In the genomic region with DNA sequence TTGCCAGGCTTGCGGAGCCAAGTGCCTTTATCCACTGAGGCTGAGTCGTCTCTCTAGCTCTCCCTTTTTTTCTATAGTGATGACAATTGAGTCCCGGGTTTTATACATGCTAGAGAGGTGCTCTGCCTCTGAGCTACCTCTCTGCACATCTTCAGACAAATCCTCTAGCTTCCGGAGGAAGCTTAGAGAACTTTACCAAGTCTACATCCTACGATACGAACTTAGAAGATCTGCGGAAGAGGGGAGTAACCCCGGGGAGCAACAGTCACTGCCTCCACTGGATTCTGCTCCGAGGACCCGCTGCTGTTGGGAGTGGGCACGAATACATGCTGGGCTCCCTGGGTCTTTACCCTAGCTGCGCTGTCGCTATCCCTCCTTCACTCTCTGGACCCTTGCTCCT, we compare ENCODE assay signal across 16 mouse cellular contexts. TPM values are rescaled to one million over a fixed set of nuclear protein-coding genes. Genes with fewer than 3 reads are reported as not detected.
DNase-seq lines count a peak whose midpoint lies in the region; ATAC-seq lines count a peak whose summit lies in the region.
"Had no signal": no experiment of that assay in that cellular context is flagged by ENCODE, and none has a peak within 500 bp of the region (broad histone marks: within the 10 kb centered on the region; RNA-seq: fewer than 3 reads in every experiment).

No protein-coding gene starts in this region.

- H3K27ac ChIP-seq in heart, embryonic 13.5 days (replicated peaks) = no peak overlapping the region
- H3K27ac ChIP-seq in midbrain, embryonic 10.5 days (replicated peaks) = no peak overlapping the region
- H3K27ac ChIP-seq in midbrain, embryonic 15.5 days = no peak overlapping the region
- H3K27ac ChIP-seq in liver, embryonic 15.5 days (replicated peaks) = no peak overlapping the region

- H3K4me1 ChIP-seq in heart, embryonic 13.5 days = peaks cover 9% of the 10 kb centered on the region
- H3K4me1 ChIP-seq in midbrain, embryonic 10.5 days = peaks cover 10% of the 10 kb centered on the region
- H3K4me1 ChIP-seq in midbrain, embryonic 15.5 days = 0 out of 2 replicates have a peak, but pooled peaks cover 5% of the 10 kb centered on the region
- H3K4me1 ChIP-seq in liver, embryonic 15.5 days (replicated peaks) = 0 out of 2 replicates have a peak, but pooled peaks cover 12% of the 10 kb centered on the region

- peaks cover 53% of the 10 kb centered on the region for H3K27me3 ChIP-seq in heart, embryonic 13.5 days (replicated peaks)
- H3K27me3 ChIP-seq in midbrain, embryonic 10.5 days (ENCODE audit: low read depth, poor library complexity, severe bottlenecking) = peaks cover 58% of the 10 kb centered on the region
- H3K27me3 ChIP-seq in midbrain, embryonic 15.5 days (replicated peaks) = peaks cover 15% of the 10 kb centered on the region
- H3K27me3 ChIP-seq in liver, embryonic 15.5 days = peaks cover 32% of the 10 kb centered on the region

- DNase-seq in heart, adult 8-10 months (ENCODE audit: low spot score) = no peak
- no peak for DNase-seq in midbrain, embryonic 10.5 days (ENCODE audit: low spot score)
- DNase-seq in ZHBTc4 (ENCODE audit: low read depth, low spot score) = peak; percentile 31
- DNase-seq in ovary, postnatal 10 days (ENCODE audit: low spot score) = no peak
- DNase-seq in urinary bladder, postnatal 14 days (ENCODE audit: low spot score) = no peak
- DNase-seq: adrenal gland, postnatal 25 days; cerebellum, adult 9-11 months; embryo, embryonic 11 days; gastrocnemius, postnatal 10 days; kidney, postnatal 10 days had no signal

- WGBS in heart, embryonic 13.5 days = 20% methylated on average over 13 of the region's 13 CpGs
- WGBS in midbrain, embryonic 10.5 days = 16% methylated on average over 13 of the region's 13 CpGs
- 21% methylated on average over 13 of the region's 13 CpGs for WGBS in midbrain, embryonic 15.5 days
- WGBS in liver, embryonic 15.5 days (ENCODE audit: insufficient replicate concordance) = 21% methylated on average over 13 of the region's 13 CpGs

- no peak for ATAC-seq in heart, embryonic 13.5 days (ENCODE audit: extremely low read depth, insufficient number of reproducible peaks, low FRiP score, low TSS enrichment)
- no peak for ATAC-seq in midbrain, embryonic 15.5 days (replicated peaks)
- ATAC-seq in liver, embryonic 15.5 days (ENCODE audit: insufficient read depth) = no peak
- ATAC-seq: forebrain, embryonic 16.5 days had no signal

- 0 out of 2 replicates have a peak overlapping the region, but pooled peaks have one; percentile 11 for H3K4me3 ChIP-seq in heart, embryonic 13.5 days
- 0 out of 2 replicates have a peak overlapping the region, but pooled peaks have one; percentile 14 for H3K4me3 ChIP-seq in midbrain, embryonic 10.5 days
- H3K4me3 ChIP-seq in midbrain, embryonic 15.5 days = no peak overlapping the region
- H3K4me3 ChIP-seq in liver, embryonic 15.5 days (replicated peaks) = no peak overlapping the region
- H3K4me3 ChIP-seq: erythroblast, embryonic 14.5 days; myocyte had no signal

- no peaks in the 10 kb centered on the region for H3K9me3 ChIP-seq in heart, embryonic 13.5 days
- no peaks in the 10 kb centered on the region for H3K9me3 ChIP-seq in midbrain, embryonic 10.5 days (replicated peaks)
- no peaks in the 10 kb centered on the region for H3K9me3 ChIP-seq in midbrain, embryonic 15.5 days
- H3K9me3 ChIP-seq in liver, embryonic 15.5 days (replicated peaks) = no peaks in the 10 kb centered on the region

- H3K9ac ChIP-seq in heart, embryonic 13.5 days = no peak overlapping the region
- no peak overlapping the region for H3K9ac ChIP-seq in midbrain, embryonic 15.5 days
- H3K9ac ChIP-seq in liver, embryonic 15.5 days = no peak overlapping the region

- H3K4me2 ChIP-seq in heart, embryonic 13.5 days = peak overlapping the region; percentile 48
- H3K4me2 ChIP-seq in midbrain, embryonic 15.5 days = no peak overlapping the region
- peak overlapping the region; percentile 20; the same call in 1 of the 2 replicates for H3K4me2 ChIP-seq in liver, embryonic 15.5 days

- H3K36me3 ChIP-seq in heart, embryonic 13.5 days = no peaks in the 10 kb centered on the region
- H3K36me3 ChIP-seq in midbrain, embryonic 10.5 days = no peaks in the 10 kb centered on the region
- H3K36me3 ChIP-seq in midbrain, embryonic 15.5 days (replicated peaks) = no peaks in the 10 kb centered on the region
- no peaks in the 10 kb centered on the region for H3K36me3 ChIP-seq in liver, embryonic 15.5 days (replicated peaks)

RNA-seq across cellular contexts. Expression of gene Chaf1b, which starts 50.9 kb away (rescaled TPM):
- 44.6 and 45.6 TPM in 2 replicates for polyA plus RNA-seq in heart, embryonic 13.5 days (2015; fragmentation: Nextera tagmentation; extraction: Ambion mirVana)
- 1 to 10 TPM in 1 of 4 experiments, under 1 TPM in 3; 0.60 to 1.5 (median 0.75) TPM for total RNA-seq in heart, adult 8-10 months (2022)
- polyA plus RNA-seq in midbrain, embryonic 10.5 days (2016; fragmentation: Nextera tagmentation; extraction: Ambion mirVana) = 119 and 136 TPM in 2 replicates
- 15.3 and 17.0 TPM in 2 replicates for polyA plus RNA-seq in midbrain, embryonic 15.5 days (2015; fragmentation: Nextera tagmentation; extraction: Ambion mirVana)
- 40.1 and 40.3 TPM in 2 replicates for polyA plus RNA-seq in liver, embryonic 15.5 days (2015; fragmentation: Nextera tagmentation; extraction: Ambion mirVana)

Comparison
In these comparisons a context has a peak if more than half of its experiments do, and no peak if none do; other contexts are left out.
1. H3K4me3 ChIP-seq: peak in heart, embryonic 13.5 days (single experiment) and midbrain, embryonic 10.5 days (single experiment); none in midbrain, embryonic 15.5 days (single experiment) and liver, embryonic 15.5 days (single experiment).